Mouse (Mus musculus) MN1 (cell line): ENCODE data around the gene Ddah1.
"Not testable (repeated sequence)": the region's sequence is repeated elsewhere in the genome, so short reads cannot be mapped to it uniquely, and the experiment has no call there.

ENCODE experiments used
- DNase-seq: peaks from one replicate; pipeline ENCODE4 v3.0.0-alpha.2; 2016; ENCODE audit warnings: low spot score

Ddah1 gene

GRCm38 (mm10) chr3:145864713-145865233, 106.3 kb downstream of the Ddah1 start:
- no peak for DNase-seq

GRCm38 (mm10) chr3:145872680-145873079, 114.2 kb downstream of the Ddah1 start:
- no peak for DNase-seq

- DNase-seq: no peak
Observed at GRCm38 (mm10) chr3:145873271-145873670, 114.8 kb downstream of the Ddah1 start.

- DNase-seq: no peak
Observed at GRCm38 (mm10) chr3:145874126-145874525, 115.7 kb downstream of the Ddah1 start.

GRCm38 (mm10) chr3:145876120-145876519, 117.6 kb downstream of the Ddah1 start:
- DNase-seq: peak; percentile 22

- DNase-seq: not testable (repeated sequence)
Observed at GRCm38 (mm10) chr3:145878867-145879266, 120.4 kb downstream of the Ddah1 start.

- DNase-seq: no peak
Observed at GRCm38 (mm10) chr3:145880335-145880734, 121.9 kb downstream of the Ddah1 start.

GRCm38 (mm10) chr3:145882076-145882874, 123.8 kb downstream of the Ddah1 start:
- DNase-seq: no peak

GRCm38 (mm10) chr3:145883233-145883632, 124.8 kb downstream of the Ddah1 start:
- no peak for DNase-seq

- peak; percentile 45 for DNase-seq
Observed at GRCm38 (mm10) chr3:145885376-145885775, 126.9 kb downstream of the Ddah1 start.

- DNase-seq: peak; percentile 53
Observed at GRCm38 (mm10) chr3:145885851-145886464, 127.5 kb downstream of the Ddah1 start.

GRCm38 (mm10) chr3:145887430-145887971, 129.0 kb downstream of the Ddah1 start:
- no peak for DNase-seq

GRCm38 (mm10) chr3:145890346-145891132, 132.1 kb downstream of the Ddah1 start:
- DNase-seq: no peak

- no peak for DNase-seq
Observed at GRCm38 (mm10) chr3:145892451-145892850, 134.0 kb downstream of the Ddah1 start.

- no peak for DNase-seq
Observed at GRCm38 (mm10) chr3:145894131-145894530, 135.7 kb downstream of the Ddah1 start.

- DNase-seq: no peak
Observed at GRCm38 (mm10) chr3:145897749-145898148, 139.3 kb downstream of the Ddah1 start.

GRCm38 (mm10) chr3:145899832-145900231, 141.4 kb downstream of the Ddah1 start:
- peak; percentile 19 for DNase-seq

- no peak for DNase-seq
Observed at GRCm38 (mm10) chr3:145903530-145903929, 145.1 kb downstream of the Ddah1 start.

GRCm38 (mm10) chr3:145904850-145905776, 146.6 kb downstream of the Ddah1 start:
- DNase-seq: peak; percentile 64

GRCm38 (mm10) chr3:145906582-145906981, 148.1 kb downstream of the Ddah1 start:
- no peak for DNase-seq

GRCm38 (mm10) chr3:145912512-145912911, 154.0 kb downstream of the Ddah1 start:
- no peak for DNase-seq
